Mouse (Mus musculus) kidney, adult 10 weeks (tissue): ENCODE data around the gene Fez1. TPM values are rescaled to one million over a fixed set of nuclear protein-coding genes. Genes with fewer than 3 reads are reported as not detected.

Experiments used
- polyA plus RNA-seq: library from polyadenylated mRNA; stranded (reverse); fragments of 350-450 nt; fragmentation: Illumina TruSeq; extraction: RNeasy Lipid Tissue Mini Kit (QIAGEN cat#74804); gene quantifications from one replicate; pipeline ENCODE4 v1.2.3, GENCODE M21; 2014; ENCODE audit warnings: low read depth, low replicate concordance

The Fez1 gene
- 0.36 TPM for polyA plus RNA-seq

DNA sequence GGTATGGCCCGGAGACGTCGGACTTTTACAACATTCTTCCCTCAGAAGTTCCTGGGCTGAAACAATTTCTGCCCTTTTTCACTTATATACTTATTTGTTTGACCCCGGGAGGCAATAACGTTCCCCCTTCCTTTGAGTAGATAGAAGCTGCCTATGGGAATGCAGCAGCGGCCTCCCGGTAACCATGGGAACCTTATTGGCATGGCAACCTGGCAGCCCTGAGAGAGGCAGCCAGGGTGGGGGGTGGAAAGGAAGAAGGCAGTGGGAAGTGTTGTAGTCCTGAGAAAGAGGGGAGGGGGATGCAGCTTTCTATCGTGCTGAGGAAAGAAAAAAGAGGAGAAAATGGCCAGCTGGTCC, at the start of gene Fez1:
Gene Fez1, plus strand, starts transcription at position 221 of the 357 bp plus-strand sequence.

DNA sequence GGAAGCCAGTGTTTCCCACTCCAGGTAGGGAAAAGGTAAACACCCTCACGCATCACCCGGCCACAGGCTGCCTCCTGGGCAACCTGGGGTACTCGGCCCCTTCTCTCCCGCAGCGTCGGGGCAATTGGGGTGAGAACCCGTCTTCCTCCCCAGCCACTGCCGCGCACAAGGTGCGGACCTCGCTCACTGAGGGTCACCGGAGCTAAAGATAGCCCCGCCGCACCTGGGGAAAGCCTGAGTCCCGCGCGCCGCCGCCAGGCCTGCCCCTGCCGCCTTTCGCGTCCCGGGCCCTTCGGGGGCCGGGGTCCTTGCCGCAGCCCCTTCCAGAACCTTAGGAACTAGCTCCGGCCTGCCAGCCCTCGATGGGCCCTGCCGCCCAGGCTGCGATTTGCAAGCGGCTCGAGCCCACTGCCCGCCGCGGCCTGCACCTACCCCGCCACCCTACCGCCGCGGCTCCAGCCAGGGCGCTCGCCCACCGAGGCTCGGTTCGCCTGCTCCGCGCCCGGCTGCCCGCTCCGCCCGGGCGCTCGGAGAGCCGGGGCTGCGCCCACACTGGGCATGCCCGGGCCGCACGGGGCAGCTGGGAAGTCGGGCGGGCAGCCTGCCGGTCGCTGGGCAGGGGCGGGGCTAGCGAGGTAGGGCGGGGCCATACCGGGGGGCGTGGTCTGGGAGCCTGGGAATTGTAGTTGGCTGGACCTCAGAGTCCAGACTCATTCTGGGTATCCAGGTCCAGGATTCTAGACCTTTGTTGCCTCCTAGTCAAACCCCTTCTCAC, 24.7 kb upstream of the Fez1 start, which contains the start of gene Ei24:
Gene Ei24, minus strand, starts transcription at position 613 of the 775 bp plus-strand sequence.

Other genes starting within 250 kb of the Fez1 start
- not detected for gene Gm17689, start 239.2 kb upstream of the Fez1 start, polyA plus RNA-seq
- gene A630095E13Rik, start 178.5 kb upstream of the Fez1 start, polyA plus RNA-seq = not detected
- gene Acrv1, start 128.6 kb upstream of the Fez1 start, polyA plus RNA-seq = not detected
- 1.3 TPM for gene Chek1, start 94.8 kb upstream of the Fez1 start, polyA plus RNA-seq
- 265 TPM for gene Stt3a, start 54.2 kb upstream of the Fez1 start, polyA plus RNA-seq
- gene Ei24, start 24.5 kb upstream of the Fez1 start, polyA plus RNA-seq = 250 TPM